Mouse (Mus musculus) testis, adult 2 months (tissue): Measurements from ENCODE around the gene Ubap1. TPM values are rescaled to one million over a fixed set of nuclear protein-coding genes. Genes with fewer than 3 reads are reported as not detected.

Source experiments
- H3K27ac ChIP-seq: fragments of 200-500 bp; 2 replicates; pipeline ENCODE4 v1.5.1; 2012; ENCODE audit warnings: low read depth, low read length; ENCODE audit not compliant: control insufficient read depth, insufficient read depth
- H3K27me3 ChIP-seq: fragments of 200-500 bp; 2 replicates; pipeline ENCODE4 v1.6.1; 2012; ENCODE audit warnings: mild to moderate bottlenecking, low read length, moderate library complexity; ENCODE audit not compliant: control insufficient read depth, insufficient read depth
- H3K36me3 ChIP-seq: fragments of 200-500 bp; 2 replicates; pipeline ENCODE4 v1.6.1; 2012; ENCODE audit warnings: mild to moderate bottlenecking, low read length; ENCODE audit not compliant: control insufficient read depth, insufficient read depth
- H3K4me1 ChIP-seq: fragments of 200-500 bp; 2 replicates; pipeline ENCODE4 v1.6.1; 2012; ENCODE audit warnings: low read length; ENCODE audit not compliant: control insufficient read depth, insufficient read depth
- H3K4me3 ChIP-seq: fragments of 200-500 bp; 2 replicates; pipeline ENCODE4 v1.5.1; 2012; ENCODE audit warnings: low read depth, mild to moderate bottlenecking, low read length, moderate library complexity, mixed read lengths; ENCODE audit not compliant: control insufficient read depth
- CTCF ChIP-seq: fragments of 200-500 bp; IDR thresholded peaks from 2 replicates; pipeline ENCODE4 v1.5.1; 2012; ENCODE audit warnings: low read depth, mild to moderate bottlenecking, inconsistent platforms, low read length, moderate library complexity; ENCODE audit not compliant: control insufficient read depth, insufficient read depth, insufficient replicate concordance
- POLR2A ChIP-seq: fragments of 200-500 bp; IDR thresholded peaks from 2 replicates; pipeline ENCODE4 v1.6.1; 2012; ENCODE audit warnings: low read depth, mild to moderate bottlenecking, inconsistent platforms, low read length, moderate library complexity; ENCODE audit not compliant: control insufficient read depth
- polyA plus RNA-seq: library from polyadenylated mRNA; depleted of rRNA; stranded (reverse); fragments of >200 nt; gene quantifications from 2 replicates; pipeline ENCODE4 v1.2.3, GENCODE M21; 2012

Ubap1 gene
- polyA plus RNA-seq, 1 experiment: 47.8 TPM

- Histone ChIP-seq H3K27me3 (no peaks in the 10 kb centered on the region), H3K36me3 (no peaks in the 10 kb centered on the region), H3K4me3 (no peak overlapping the region), H3K4me1 (no peaks in the 10 kb centered on the region), H3K27ac (no peak overlapping the region)
- TF ChIP-seq POLR2A (no peak), CTCF (no peak)
Observed at GRCm38 (mm10) chr4:41353265-41353664, 4.5 kb downstream of the Ubap1 start.

GRCm38 (mm10) chr4:41357154-41357553, 8.4 kb downstream of the Ubap1 start:
- Histone ChIP-seq H3K27me3 (no peaks in the 10 kb centered on the region), H3K4me3 (no peak overlapping the region), H3K4me1 (no peaks in the 10 kb centered on the region), H3K36me3 (no peaks in the 10 kb centered on the region), H3K27ac (no peak overlapping the region)
- TF ChIP-seq POLR2A (no peak), CTCF (no peak)

DNA sequence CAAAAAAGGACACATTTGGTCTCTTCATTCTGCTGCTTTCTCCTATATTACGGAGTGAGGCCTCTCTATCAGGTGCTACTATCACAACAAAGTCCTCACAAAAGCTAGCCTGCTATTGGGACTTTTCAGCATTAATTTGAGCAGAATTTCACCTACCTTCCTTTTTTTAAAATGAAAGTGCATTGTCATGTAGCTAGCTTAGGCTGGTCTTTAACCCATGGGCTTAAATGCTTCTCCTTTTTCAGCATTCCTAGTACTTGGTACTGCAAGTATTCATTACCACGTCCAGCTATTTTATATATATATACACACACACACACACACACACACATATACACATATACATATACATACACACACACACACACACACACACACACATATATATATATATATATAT, 9.9 kb downstream of the Ubap1 start:
- Histone ChIP-seq H3K4me1 (no peaks in the 10 kb centered on the region), H3K4me3 (no peak overlapping the region), H3K27me3 (no peaks in the 10 kb centered on the region), H3K27ac (no peak overlapping the region), H3K36me3 (no peaks in the 10 kb centered on the region)
- TF ChIP-seq CTCF (no peak), POLR2A (no peak)

GRCm38 (mm10) chr4:41359358-41359757, 10.6 kb downstream of the Ubap1 start:
- no peaks in the 10 kb centered on the region for H3K27me3 ChIP-seq
- H3K27ac ChIP-seq: no peak overlapping the region
- no peak overlapping the region for H3K4me3 ChIP-seq
- H3K36me3 ChIP-seq: no peaks in the 10 kb centered on the region
- TF ChIP-seq CTCF (no peak), POLR2A (no peak)
- no peaks in the 10 kb centered on the region for H3K4me1 ChIP-seq

DNA sequence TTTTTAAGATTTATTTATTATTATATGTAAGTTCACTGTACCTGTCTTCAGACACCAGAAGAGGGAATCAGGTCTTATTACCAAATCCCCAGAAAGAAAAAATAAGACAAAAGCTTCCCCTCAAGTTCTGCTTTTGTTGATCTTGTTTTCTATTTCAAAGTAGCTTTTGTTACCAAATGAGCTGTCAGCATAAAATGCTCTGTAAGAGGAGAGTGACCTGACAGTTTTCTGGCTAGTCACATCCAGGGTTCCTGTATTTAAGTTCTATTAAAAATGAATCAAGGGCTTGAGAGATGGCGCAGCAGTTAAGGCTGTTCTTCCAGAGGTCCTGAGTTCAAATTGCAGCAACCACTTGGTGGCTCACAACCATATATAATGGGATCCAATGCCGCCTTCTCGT, 12.3 kb downstream of the Ubap1 start:
- TF ChIP-seq CTCF: no peak
- no peak for TF ChIP-seq POLR2A
- Histone ChIP-seq H3K4me1 (no peaks in the 10 kb centered on the region), H3K4me3 (no peak overlapping the region), H3K27ac (no peak overlapping the region), H3K27me3 (no peaks in the 10 kb centered on the region), H3K36me3 (peaks cover 1% of the 10 kb centered on the region; the same call in 1 of the 2 replicates)

DNA sequence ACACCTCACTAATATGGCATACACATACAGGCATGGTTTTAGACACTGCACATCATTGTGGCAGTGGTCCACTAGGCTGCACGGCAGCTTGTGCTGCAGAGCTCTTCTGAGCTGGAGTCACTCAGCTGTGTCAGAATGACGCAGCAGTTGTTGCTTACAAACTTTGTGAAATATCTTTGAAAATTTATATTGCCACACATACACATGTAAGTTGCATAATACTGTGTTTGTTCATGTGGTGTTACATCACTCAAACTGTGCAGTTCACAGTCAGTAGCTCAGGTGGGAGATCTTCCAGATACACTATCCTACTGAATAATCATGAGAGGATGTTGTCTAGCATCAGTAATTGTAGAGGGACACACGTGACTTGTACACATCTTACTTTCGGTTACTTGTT, 19.4 kb downstream of the Ubap1 start:
- TF ChIP-seq CTCF (no peak), POLR2A (no peak)
- H3K4me1 ChIP-seq: no peaks in the 10 kb centered on the region
- no peak overlapping the region for H3K27ac ChIP-seq
- H3K4me3 ChIP-seq: no peak overlapping the region
- no peaks in the 10 kb centered on the region for H3K27me3 ChIP-seq
- peaks cover 1% of the 10 kb centered on the region; the same call in 1 of the 2 replicates for H3K36me3 ChIP-seq

- no peaks in the 10 kb centered on the region for H3K27me3 ChIP-seq
- H3K4me1 ChIP-seq: no peaks in the 10 kb centered on the region
- H3K27ac ChIP-seq: no peak overlapping the region
- TF ChIP-seq CTCF: no peak
- no peak for TF ChIP-seq POLR2A
- H3K36me3 ChIP-seq: peaks cover 1% of the 10 kb centered on the region; the same call in 1 of the 2 replicates
- no peak overlapping the region for H3K4me3 ChIP-seq
Observed at GRCm38 (mm10) chr4:41369702-41370437, 21.1 kb downstream of the Ubap1 start.

GRCm38 (mm10) chr4:41377567-41377966, 28.8 kb downstream of the Ubap1 start:
- TF ChIP-seq POLR2A (no peak), CTCF (no peak)
- H3K27ac ChIP-seq: no peak overlapping the region
- no peaks in the 10 kb centered on the region; the same call in none of the 2 replicates for H3K36me3 ChIP-seq
- H3K4me1 ChIP-seq: no peaks in the 10 kb centered on the region
- H3K4me3 ChIP-seq: no peak overlapping the region
- no peaks in the 10 kb centered on the region for H3K27me3 ChIP-seq
